In genomic region chr11:19438385-19438784, GRCm38 (mm10) we compare ENCODE assay signal across 21 mouse cellular contexts.
"Had no signal": no experiment of that assay in that cellular context is flagged by ENCODE, and none has a peak within 500 bp of the region (broad histone marks: within the 10 kb centered on the region; RNA-seq: fewer than 3 reads in every experiment).

No protein-coding gene starts in this region.

- H3K36me3 ChIP-seq: kidney, embryonic 15.5 days; limb, embryonic 10.5 days; limb, embryonic 13.5 days; liver, embryonic 12.5 days; liver, embryonic 15.5 days; lung, embryonic 15.5 days; midbrain, embryonic 10.5 days; midbrain, embryonic 13.5 days had no signal

- H3K4me1 ChIP-seq: kidney, embryonic 15.5 days; liver, embryonic 12.5 days; liver, embryonic 15.5 days; lung, embryonic 15.5 days; megakaryocyte, embryonic 14.5 days; midbrain, embryonic 10.5 days; midbrain, embryonic 13.5 days had no signal

- H3K4me3 ChIP-seq: kidney, embryonic 15.5 days; limb, embryonic 10.5 days; limb, embryonic 13.5 days; liver, embryonic 12.5 days; liver, embryonic 15.5 days; lung, embryonic 15.5 days; megakaryocyte, embryonic 14.5 days; midbrain, embryonic 10.5 days; midbrain, embryonic 13.5 days had no signal

- H3K4me2 ChIP-seq: kidney, embryonic 15.5 days; limb, embryonic 13.5 days; liver, embryonic 12.5 days; liver, embryonic 15.5 days; lung, embryonic 15.5 days; midbrain, embryonic 13.5 days had no signal

- DNase-seq: kidney, postnatal 14 days; kidney, postnatal 4 days; layer of hippocampus, adult 9-11 months; liver; lung, adult 18-20 months; lung, postnatal 10 days; lung, postnatal 36 days; thymus, adult 2 months; thymus, postnatal 14 days; thymus, postnatal 4 days had no signal

- H3K9ac ChIP-seq: kidney, embryonic 15.5 days; limb, embryonic 13.5 days; liver, embryonic 12.5 days; liver, embryonic 15.5 days; lung, embryonic 15.5 days; midbrain, embryonic 13.5 days had no signal

- H3K27ac ChIP-seq: kidney, embryonic 15.5 days; limb, embryonic 10.5 days; limb, embryonic 13.5 days; liver, embryonic 12.5 days; liver, embryonic 15.5 days; lung, embryonic 15.5 days; midbrain, embryonic 10.5 days; midbrain, embryonic 13.5 days; stomach, postnatal 0 days had no signal

- ATAC-seq: liver, embryonic 12.5 days; midbrain, embryonic 13.5 days; midbrain, embryonic 16.5 days had no signal

- H3K9me3 ChIP-seq: kidney, embryonic 15.5 days; limb, embryonic 10.5 days; limb, embryonic 13.5 days; liver, embryonic 12.5 days; liver, embryonic 15.5 days; lung, embryonic 15.5 days; midbrain, embryonic 10.5 days had no signal

- H3K27me3 ChIP-seq: kidney, embryonic 15.5 days; limb, embryonic 13.5 days; liver, embryonic 12.5 days; liver, embryonic 15.5 days; lung, embryonic 15.5 days; megakaryocyte, embryonic 14.5 days; midbrain, embryonic 13.5 days had no signal
